ENCODE assay signal across 22 mouse cellular contexts in genomic region chr7:64546801-64547200, GRCm38 (mm10). TPM values are rescaled to one million over a fixed set of nuclear protein-coding genes. Genes with fewer than 3 reads are reported as not detected.
DNase-seq lines count a peak whose midpoint lies in the region.
"Had no signal": no experiment of that assay in that cellular context is flagged by ENCODE, and none has a peak within 500 bp of the region (broad histone marks: within the 10 kb centered on the region; RNA-seq: fewer than 3 reads in every experiment).

No protein-coding gene starts in this region.

- DNase-seq in cerebellum, postnatal 25 days: peak; percentile 66 to 68
- no peak for DNase-seq in cerebellum, adult 9-10 months
- DNase-seq in layer of hippocampus, adult 9-11 months: peak; percentile 38
- no peak for DNase-seq in layer of hippocampus, postnatal 10 days (ENCODE audit: low spot score in 2 of 2)
- DNase-seq in right cerebral cortex, adult 18-20 months: peak; percentile 66
- DNase-seq in right cerebral cortex, postnatal 10 days (ENCODE audit: low spot score in 2 of 2): no peak
- DNase-seq in telencephalon, adult 2 months (ENCODE audit: low read depth, low spot score): peak; percentile 54
- no peak for DNase-seq in lung, postnatal 4 days
- DNase-seq: adrenal gland, postnatal 25 days; B cell, adult 2 months; forebrain, postnatal 0 days; gastrocnemius, postnatal 14 days; kidney, adult 8-10 months; kidney, postnatal 4 days; liver, embryonic 13.5 days; lung, adult 18-20 months; lung, postnatal 14 days; retina, postnatal 1 day; thymus, postnatal 14 days had no signal

RNA-seq across cellular contexts. Expression of gene Apba2, which starts 45.3 kb away (rescaled TPM):
- total RNA-seq in layer of hippocampus, postnatal 10 days (2021): 100 to 1,000 TPM; 300 to 305 TPM
- total RNA-seq: adrenal gland, postnatal 25 days; common myeloid progenitor, adult 5-6 weeks; granulocyte monocyte progenitor cell, adult 5-6 weeks; megakaryocyte progenitor cell, adult 5-6 weeks had no signal

Comparison
In these comparisons a context has a peak if more than half of its experiments do, and no peak if none do; other contexts are left out.
1. DNase-seq: peak in cerebellum, postnatal 25 days (2 of 2), layer of hippocampus, adult 9-11 months (single experiment), right cerebral cortex, adult 18-20 months (single experiment) and telencephalon, adult 2 months (single experiment); none in cerebellum, adult 9-10 months (single experiment), layer of hippocampus, postnatal 10 days (0 of 2), right cerebral cortex, postnatal 10 days (0 of 2) and lung, postnatal 4 days (0 of 2).